Mouse (Mus musculus) heart, embryonic 12.5 days (tissue): ENCODE data around the gene Zfp629. TPM values are rescaled to one million over a fixed set of nuclear protein-coding genes. Genes with fewer than 3 reads are reported as not detected.

ENCODE experiments used
- ATAC-seq: fragments of 200-750 bp; cut with Nextera tagmentation; 2 replicates; pipeline ENCODE4 v1.8.0; 2017; ENCODE audit warnings: moderate TSS enrichment, moderate library complexity; ENCODE audit not compliant: insufficient number of reproducible peaks, low FRiP score
- H3K27ac ChIP-seq: fragments of 300-500 bp; sonication (generic); 2 replicates; pipeline ENCODE4 v1.5.1; 2016; ENCODE audit warnings: mild to moderate bottlenecking, moderate library complexity; ENCODE audit not compliant: poor library complexity, severe bottlenecking
- H3K27me3 ChIP-seq: fragments of 300-500 bp; sonication (generic); replicated peaks from 2 replicates; pipeline ENCODE4 v1.6.1; 2016; ENCODE audit warnings: mild to moderate bottlenecking, moderate library complexity
- H3K36me3 ChIP-seq: fragments of 300-500 bp; sonication (generic); 2 replicates; pipeline ENCODE4 v1.6.1; 2016; ENCODE audit warnings: mild to moderate bottlenecking, moderate library complexity
- H3K4me1 ChIP-seq: fragments of 300-500 bp; sonication (generic); replicated peaks from 2 replicates; pipeline ENCODE4 v1.6.1; 2016; ENCODE audit warnings: mild to moderate bottlenecking
- H3K4me2 ChIP-seq: fragments of 300-500 bp; sonication (generic); 2 replicates; pipeline ENCODE4 v1.6.1; 2016; ENCODE audit warnings: mild to moderate bottlenecking, moderate library complexity
- H3K4me3 ChIP-seq: fragments of 300-500 bp; sonication (generic); 2 replicates; pipeline ENCODE4 v1.5.1; 2016; ENCODE audit warnings: mild to moderate bottlenecking
- H3K9ac ChIP-seq: fragments of 300-500 bp; sonication (generic); 2 replicates; pipeline ENCODE4 v1.6.1; 2016; ENCODE audit warnings: mild to moderate bottlenecking, moderate library complexity
- H3K9me3 ChIP-seq: fragments of 300-500 bp; sonication (generic); replicated peaks from 2 replicates; pipeline ENCODE4 v1.6.1; 2016; ENCODE audit warnings: mild to moderate bottlenecking, moderate library complexity
- WGBS: fragments of 180-500 bp; shearing (Covaris S2); methylation state at CpG from one replicate; pipeline ENCODE4 v1.1.7; 2016; 5-methylcytosine and 5-hydroxymethylcytosine counted together
- polyA plus RNA-seq: library from polyadenylated mRNA; unstranded; fragments of >200 nt; fragmentation: Nextera tagmentation; extraction: Ambion mirVana; gene quantifications from 2 replicates; pipeline ENCODE4 v1.2.1, GENCODE M21; 2016

Gene Zfp629
- polyA plus RNA-seq, 1 experiment from 2014 or later: 12.7 TPM

DNA sequence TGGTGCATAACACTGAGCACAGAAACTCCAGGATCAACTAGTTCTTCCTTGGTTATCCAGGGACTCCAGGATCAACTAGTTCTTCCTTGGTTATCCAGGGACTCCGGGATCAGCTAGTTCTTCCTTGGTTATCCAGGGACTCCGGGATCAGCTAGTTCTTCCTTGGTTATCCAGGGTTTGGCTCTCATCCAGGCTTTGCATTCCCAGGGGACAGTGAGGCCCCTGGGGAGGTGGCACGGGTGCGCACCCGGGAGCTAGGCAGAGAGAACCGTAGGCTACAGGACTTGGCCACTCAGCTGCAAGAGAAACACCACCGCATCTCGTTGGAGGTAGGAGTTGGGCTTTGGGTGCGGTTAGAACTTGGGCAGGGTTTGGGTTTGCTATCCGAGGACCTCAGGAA lies 24.5 kb downstream of the Zfp629 start:
- no peak overlapping the region for H3K27ac ChIP-seq
- 84% methylated on average over 10 of the region's 10 CpGs for WGBS

DNA sequence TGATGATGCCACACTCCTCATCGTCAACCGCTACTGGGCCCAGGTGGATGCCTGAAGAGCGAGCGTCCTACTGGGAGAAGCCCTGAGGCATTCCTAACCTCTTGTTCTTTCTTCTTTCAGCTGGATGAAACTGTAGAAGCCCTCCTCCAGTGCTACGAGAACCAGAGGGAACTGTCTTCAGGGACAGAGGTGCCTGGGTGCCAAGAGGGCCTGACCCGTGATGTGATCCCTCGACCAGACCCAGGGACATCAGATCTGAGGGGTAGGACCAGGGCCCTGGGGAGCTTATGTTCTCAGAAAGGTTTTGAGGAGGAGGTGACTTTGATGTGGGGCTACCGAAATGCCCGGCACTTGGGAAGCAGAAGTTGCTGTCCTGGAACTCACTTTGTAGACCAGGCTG lies 26.0 kb downstream of the Zfp629 start:
- peak overlapping the region; percentile 93 for H3K4me3 ChIP-seq
- no peaks in the 10 kb centered on the region for H3K9me3 ChIP-seq
- no peaks in the 10 kb centered on the region for H3K27me3 ChIP-seq
- ATAC-seq: no peak
- peak overlapping the region; percentile 91; the same call in 1 of the 2 replicates for H3K9ac ChIP-seq
- no peak overlapping the region for H3K27ac ChIP-seq
- H3K4me1 ChIP-seq: peaks cover 17% of the 10 kb centered on the region
- peaks cover 59% of the 10 kb centered on the region for H3K36me3 ChIP-seq
- H3K4me2 ChIP-seq: peak overlapping the region; percentile 92
- 93% methylated on average over 9 of the region's 9 CpGs for WGBS

More for the DNA sequence above, 24.5 kb downstream of the Zfp629 start:
- no peak overlapping the region for H3K9ac ChIP-seq
- peaks cover 68% of the 10 kb centered on the region for H3K36me3 ChIP-seq
- H3K4me2 ChIP-seq: no peak overlapping the region
- H3K4me3 ChIP-seq: no peak overlapping the region
- no peak for ATAC-seq
- H3K4me1 ChIP-seq: peaks cover 17% of the 10 kb centered on the region
- no peaks in the 10 kb centered on the region for H3K9me3 ChIP-seq
- no peaks in the 10 kb centered on the region for H3K27me3 ChIP-seq

DNA sequence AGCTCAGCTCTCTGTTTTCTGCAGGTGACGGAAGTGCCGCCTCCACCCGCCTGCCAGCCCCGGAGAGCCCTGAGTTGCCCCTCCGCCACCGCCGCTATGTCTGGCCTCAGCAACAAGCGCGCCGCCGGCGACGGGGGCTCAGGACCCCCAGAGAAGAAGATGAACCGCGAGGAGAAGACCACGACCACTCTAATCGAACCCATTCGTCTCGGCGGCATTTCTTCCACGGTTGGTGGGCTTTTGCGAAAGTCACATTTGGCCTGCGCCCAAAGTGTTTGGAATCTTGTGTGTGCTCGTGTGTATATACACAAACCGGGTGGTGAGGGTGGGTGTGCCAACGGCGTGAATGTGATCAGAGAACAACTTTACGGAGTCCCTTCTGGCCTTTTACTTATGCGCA lies 26.7 kb downstream of the Zfp629 start:
- Histone ChIP-seq H3K4me3 (peak overlapping the region; percentile 93), H3K27me3 (no peaks in the 10 kb centered on the region), H3K9me3 (no peaks in the 10 kb centered on the region), H3K4me2 (peak overlapping the region; percentile 92), H3K36me3 (peaks cover 59% of the 10 kb centered on the region), H3K9ac (peak overlapping the region; percentile 91), H3K27ac (peak overlapping the region; percentile 36), H3K4me1 (peaks cover 17% of the 10 kb centered on the region)
- WGBS: 4% methylated on average over 29 of the region's 29 CpGs
- ATAC-seq: no peak

DNA sequence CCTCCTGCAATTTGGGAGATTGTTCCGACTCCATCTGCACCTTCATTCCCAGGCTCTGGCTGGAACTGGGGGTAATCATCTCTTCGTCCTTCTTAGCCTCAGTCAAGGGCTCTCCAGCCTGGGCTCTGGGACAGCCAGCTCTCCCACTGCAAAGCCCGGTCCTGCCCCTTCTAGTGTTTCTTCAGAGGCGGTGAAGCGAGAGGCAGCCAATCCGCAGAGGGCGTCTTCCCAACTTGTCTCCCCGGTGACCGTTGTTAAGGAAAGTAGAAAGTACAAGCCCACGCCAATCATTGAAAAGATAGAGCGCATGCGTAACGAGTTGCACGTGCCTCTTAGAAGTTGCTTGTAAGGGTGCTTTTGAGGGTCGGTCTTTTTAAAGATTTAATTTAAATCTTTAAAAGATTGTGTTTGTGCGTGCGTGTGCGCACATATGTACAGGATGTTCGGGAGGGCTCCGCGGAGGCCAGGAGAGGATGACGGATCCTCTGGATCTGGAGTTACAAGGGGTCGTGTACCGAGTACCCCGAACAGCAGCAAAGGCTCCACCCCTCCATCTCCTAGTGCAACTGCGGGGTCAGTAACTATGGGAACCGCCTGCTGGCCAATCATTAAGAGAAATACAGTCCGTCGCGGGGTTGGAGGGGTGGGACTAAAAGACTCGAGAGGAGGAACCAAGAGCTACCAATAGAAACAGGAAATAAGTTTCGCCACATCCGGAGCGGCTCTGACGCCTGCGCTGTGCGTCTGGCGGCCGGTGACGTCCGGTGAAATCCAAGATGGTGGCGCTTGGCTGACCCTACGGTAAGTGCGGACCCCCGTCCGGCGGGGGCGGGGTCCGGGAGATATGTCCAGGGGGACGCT lies 27.4 kb downstream of the Zfp629 start, which contains the start of the genes Ccdc189 and Rnf40:
Ccdc189 (minus strand) TSS at position 585 of the 861 bp plus-strand sequence.
Rnf40 (plus strand) TSS at position 757 of the 861 bp plus-strand sequence.
- H3K9me3 ChIP-seq: no peaks in the 10 kb centered on the region

DNA sequence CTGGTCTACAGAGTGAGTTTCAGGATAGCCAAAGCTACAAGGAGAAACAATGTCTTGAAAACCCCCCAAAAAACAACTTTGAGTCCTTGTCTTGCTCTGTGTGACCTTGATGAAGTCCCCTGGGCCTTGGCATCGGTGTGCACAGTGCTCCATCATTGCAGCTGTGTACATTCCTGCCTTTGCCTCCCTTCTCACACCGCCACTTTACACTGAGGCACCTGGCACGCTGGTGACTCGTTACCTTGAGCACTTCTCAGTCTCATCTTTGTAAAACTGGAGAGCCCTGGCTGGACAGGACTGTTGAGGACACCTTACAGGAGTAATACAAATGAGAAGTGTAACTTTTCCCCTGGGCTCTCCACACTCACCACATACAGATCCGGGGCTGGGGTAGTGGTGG lies 28.4 kb downstream of the Zfp629 start:
- 64% methylated on average over 5 of the region's 5 CpGs for WGBS
- no peaks in the 10 kb centered on the region for H3K27me3 ChIP-seq
- no peaks in the 10 kb centered on the region for H3K9me3 ChIP-seq
- H3K9ac ChIP-seq: peak overlapping the region; percentile 77; the same call in 1 of the 2 replicates
- peaks cover 59% of the 10 kb centered on the region for H3K36me3 ChIP-seq
- peaks cover 17% of the 10 kb centered on the region for H3K4me1 ChIP-seq
- no peak for ATAC-seq
- peak overlapping the region; percentile 92 for H3K4me2 ChIP-seq
- peak overlapping the region; percentile 66; the same call in 1 of the 2 replicates for H3K27ac ChIP-seq
- peak overlapping the region; percentile 93 for H3K4me3 ChIP-seq

More for the DNA sequence above, 27.4 kb downstream of the Zfp629 start, which contains the start of the genes Ccdc189 and Rnf40:
- under 1% methylated on average over 50 of the region's 50 CpGs for WGBS
- Histone ChIP-seq H3K4me2 (peak within 1 kb of the TSS; percentile 92), H3K36me3 (peaks cover 59% of the 10 kb centered on the region), H3K4me1 (peaks cover 17% of the 10 kb centered on the region), H3K27me3 (no peaks in the 10 kb centered on the region), H3K27ac (peak within 1 kb of the TSS; percentile 66), H3K9ac (peak within 1 kb of the TSS; percentile 91), H3K4me3 (peak within 1 kb of the TSS; percentile 93)
- peak; percentile 96 for ATAC-seq

DNA sequence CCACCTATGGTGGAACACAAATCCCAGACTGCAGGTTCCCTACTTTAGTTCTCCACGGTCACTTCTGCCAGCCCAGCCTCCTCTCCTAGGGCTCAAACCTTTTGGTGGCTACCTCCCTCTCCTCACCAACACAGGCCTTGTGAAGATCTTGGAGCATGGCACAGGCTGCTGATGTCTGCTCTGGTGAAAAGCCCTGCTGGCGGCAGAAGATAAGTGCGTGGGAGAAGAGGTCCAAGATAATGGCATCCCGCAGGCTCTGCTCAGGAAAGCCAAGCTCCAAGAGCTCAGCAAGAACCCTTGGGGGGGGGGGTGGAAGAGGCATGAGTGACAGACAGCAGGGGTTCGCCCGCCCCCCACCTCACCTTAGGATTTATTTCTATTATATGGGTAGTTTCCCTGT lies 29.4 kb downstream of the Zfp629 start:
- Histone ChIP-seq H3K9me3 (no peaks in the 10 kb centered on the region), H3K27ac (no peak overlapping the region), H3K9ac (no peak overlapping the region), H3K4me1 (peaks cover 17% of the 10 kb centered on the region), H3K36me3 (peaks cover 59% of the 10 kb centered on the region), H3K4me2 (no peak overlapping the region), H3K27me3 (no peaks in the 10 kb centered on the region), H3K4me3 (no peak overlapping the region)
- 66% methylated on average over 6 of the region's 6 CpGs for WGBS
- no peak for ATAC-seq

DNA sequence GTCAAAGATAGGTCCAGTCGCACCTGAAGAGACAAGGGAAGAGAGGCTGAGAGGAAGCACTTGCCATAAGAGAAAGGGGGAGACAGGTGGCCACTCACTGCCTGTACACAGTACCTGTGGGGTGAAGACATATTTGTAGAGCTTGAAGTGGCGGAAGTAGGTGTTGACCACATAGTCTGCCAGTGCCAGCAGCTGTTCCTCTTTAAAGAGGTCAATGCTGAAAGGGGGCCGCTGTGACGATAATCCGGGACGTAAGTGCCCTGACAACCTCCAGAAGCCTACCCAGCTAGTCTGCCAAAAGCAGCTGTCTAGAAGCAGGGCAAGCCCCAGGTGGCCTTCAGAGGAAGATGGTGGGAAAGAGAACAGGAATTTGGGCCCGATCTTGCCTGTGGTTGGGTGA lies 30.6 kb downstream of the Zfp629 start:
- H3K9me3 ChIP-seq: no peaks in the 10 kb centered on the region
- 80% methylated on average over 7 of the region's 7 CpGs for WGBS
- no peak for ATAC-seq
- H3K4me3 ChIP-seq: no peak overlapping the region
- no peak overlapping the region for H3K4me2 ChIP-seq
- H3K4me1 ChIP-seq: peaks cover 17% of the 10 kb centered on the region
- H3K9ac ChIP-seq: no peak overlapping the region
- peaks cover 54% of the 10 kb centered on the region for H3K36me3 ChIP-seq
- H3K27me3 ChIP-seq: no peaks in the 10 kb centered on the region
- H3K27ac ChIP-seq: no peak overlapping the region

DNA sequence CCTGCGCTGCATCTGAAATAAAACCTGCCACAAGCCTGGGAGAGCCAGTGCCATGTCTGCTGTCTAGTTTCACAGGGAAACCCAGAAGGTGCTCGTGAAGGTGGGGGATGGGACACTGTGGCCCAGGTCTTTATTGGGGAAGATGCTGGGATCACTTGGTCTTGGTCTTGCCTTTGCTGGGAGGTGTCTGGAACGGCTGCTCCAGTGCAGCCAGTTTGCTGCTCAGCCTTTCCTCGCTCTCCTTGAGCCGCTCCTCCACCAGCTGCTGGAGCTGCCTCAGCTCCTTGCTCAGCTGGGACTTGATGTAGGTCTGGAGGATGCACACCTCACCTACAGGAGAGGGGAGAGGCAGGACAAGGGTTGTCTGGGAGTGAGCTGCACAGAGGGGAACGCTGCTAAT lies 32.3 kb downstream of the Zfp629 start:
- Histone ChIP-seq H3K4me2 (no peak overlapping the region), H3K4me1 (peaks cover 8% of the 10 kb centered on the region), H3K36me3 (peaks cover 62% of the 10 kb centered on the region), H3K4me3 (no peak overlapping the region), H3K9ac (no peak overlapping the region), H3K27ac (no peak overlapping the region), H3K9me3 (no peaks in the 10 kb centered on the region), H3K27me3 (no peaks in the 10 kb centered on the region)
- 91% methylated on average over 6 of the region's 6 CpGs for WGBS
- ATAC-seq: no peak

DNA sequence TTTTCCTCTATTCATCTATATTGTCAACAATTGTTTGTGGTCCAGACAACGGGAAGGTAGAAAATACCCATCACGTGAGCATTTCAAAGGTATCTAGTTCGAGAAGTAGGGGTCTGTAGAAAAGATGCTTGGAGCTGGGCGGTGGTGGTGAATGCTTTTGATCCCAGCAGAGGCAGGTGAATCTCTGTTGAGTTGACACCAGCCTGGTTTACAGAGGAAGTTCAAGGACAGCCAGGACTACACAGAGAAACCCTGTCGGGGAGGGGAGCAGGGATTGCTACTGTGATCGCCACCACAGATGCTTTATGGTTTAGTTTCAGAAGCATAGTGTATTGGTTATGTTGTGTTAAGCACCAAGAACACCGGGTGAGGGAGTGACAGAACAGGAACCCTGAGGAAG lies 41.5 kb downstream of the Zfp629 start:
- 18% methylated on average over 7 of the region's 7 CpGs for whole genome bisulfite sequencing
- no peaks in the 10 kb centered on the region for H3K27me3 ChIP-seq
- peak overlapping the region; percentile 98 for H3K4me2 ChIP-seq
- H3K27ac ChIP-seq: peak overlapping the region; percentile 69; the same call in 1 of the 2 replicates
- H3K9ac ChIP-seq: peak overlapping the region; percentile 94
- H3K9me3 ChIP-seq: no peaks in the 10 kb centered on the region
- H3K4me1 ChIP-seq: peaks cover 19% of the 10 kb centered on the region
- peaks cover 21% of the 10 kb centered on the region for H3K36me3 ChIP-seq
- ATAC-seq: no peak
- peak overlapping the region; percentile 94 for H3K4me3 ChIP-seq

DNA sequence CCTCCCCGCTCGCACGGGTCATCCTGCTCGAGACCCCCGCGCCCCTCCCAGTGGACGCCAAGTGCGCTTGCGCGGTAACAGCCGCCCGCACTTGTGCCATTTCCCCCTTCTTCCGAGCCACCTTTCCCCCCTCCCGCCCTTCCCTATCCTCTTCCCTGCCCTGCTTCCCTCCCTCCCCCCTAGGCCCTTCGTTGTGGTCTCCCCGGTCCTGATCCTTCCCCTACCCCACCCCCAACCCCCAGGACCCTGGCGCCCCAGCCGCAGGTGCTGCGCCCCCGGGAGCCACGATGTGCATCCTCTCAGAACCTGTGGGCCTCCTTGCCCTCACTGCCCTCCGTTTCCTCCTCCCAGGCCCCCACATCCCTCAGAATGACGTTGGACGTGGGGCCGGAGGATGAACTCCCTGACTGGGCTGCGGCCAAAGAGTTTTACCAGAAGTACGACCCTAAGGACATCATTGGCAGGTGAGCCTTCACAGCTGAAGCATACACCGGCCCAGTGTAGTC lies 42.0 kb downstream of the Zfp629 start:
- Histone ChIP-seq H3K4me3 (peak overlapping the region; percentile 94), H3K27me3 (no peaks in the 10 kb centered on the region), H3K9me3 (no peaks in the 10 kb centered on the region), H3K4me1 (peaks cover 19% of the 10 kb centered on the region), H3K4me2 (peak overlapping the region; percentile 98), H3K36me3 (peaks cover 22% of the 10 kb centered on the region), H3K27ac (peak overlapping the region; percentile 69), H3K9ac (peak overlapping the region; percentile 94)
- WGBS: under 1% methylated on average over 27 of the region's 28 CpGs
- peak; percentile 73; the same call in 1 of the 2 replicates for ATAC-seq

DNA sequence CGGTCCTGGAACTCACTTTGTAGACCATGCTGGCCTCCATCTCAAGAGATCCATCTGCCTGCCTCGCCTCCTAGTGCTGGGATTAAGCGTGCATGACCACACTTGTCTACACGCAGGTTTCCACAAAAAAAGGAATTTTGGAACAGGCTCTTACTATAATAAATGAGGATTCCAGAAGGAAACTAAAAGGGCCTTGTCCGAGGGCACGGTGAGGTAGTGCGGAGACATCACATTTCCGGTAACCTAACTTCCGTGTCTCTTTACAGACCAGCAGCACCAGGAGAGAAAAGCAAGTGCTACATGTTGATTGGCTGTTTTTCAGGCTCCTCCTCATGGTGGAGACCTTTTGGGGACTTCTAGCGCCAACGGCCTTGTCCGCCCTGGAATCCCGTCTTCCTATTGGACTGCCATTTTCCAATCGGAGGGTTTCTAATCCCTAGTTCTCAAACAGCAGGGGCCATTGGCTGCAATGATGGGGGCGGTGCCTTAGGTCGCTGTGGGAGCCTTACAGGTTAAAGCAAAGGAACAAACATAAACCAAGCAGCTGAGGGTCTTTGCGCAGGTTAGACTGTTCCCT lies 42.6 kb downstream of the Zfp629 start, which contains the start of gene Phkg2:
Phkg2 (plus strand) TSS at position 446 of the 577 bp plus-strand sequence.
- H3K4me3 ChIP-seq: peak within 1 kb of the TSS; percentile 94
- peak within 1 kb of the TSS; percentile 78 for H3K27ac ChIP-seq
- no peaks in the 10 kb centered on the region for H3K27me3 ChIP-seq
- H3K9ac ChIP-seq: peak within 1 kb of the TSS; percentile 94
- peaks cover 19% of the 10 kb centered on the region for H3K4me1 ChIP-seq
- H3K9me3 ChIP-seq: no peaks in the 10 kb centered on the region
- peak within 1 kb of the TSS; percentile 98 for H3K4me2 ChIP-seq
- ATAC-seq: peak; percentile 98
- WGBS: 1% methylated on average over 17 of the region's 17 CpGs
- peaks cover 17% of the 10 kb centered on the region for H3K36me3 ChIP-seq
